Mouse (Mus musculus) lung, postnatal 0 days (tissue): ENCODE results near the gene Galr3. TPM values are rescaled to one million over a fixed set of nuclear protein-coding genes. Genes with fewer than 3 reads are reported as not detected.

Experiments used
- ATAC-seq: fragments of 200-750 bp; cut with Nextera tagmentation; 2 replicates; pipeline ENCODE4 v1.8.0; 2017; ENCODE audit warnings: moderate library complexity
- DNase-seq: peaks from one replicate; pipeline ENCODE4 v3.0.0-alpha.2; 2016; ENCODE audit warnings: low spot score
- H3K27ac ChIP-seq: fragments of 300-500 bp; sonication (generic); 2 replicates; pipeline ENCODE4 v1.5.1; 2014; ENCODE audit warnings: antibody characterized with exemption, mild to moderate bottlenecking, low read length, mixed read lengths
- H3K27me3 ChIP-seq: fragments of 300-500 bp; sonication (generic); replicated peaks from 2 replicates; pipeline ENCODE4 v1.6.1; 2014; ENCODE audit warnings: low read length, mixed read lengths; ENCODE audit not compliant: insufficient read depth
- H3K36me3 ChIP-seq: fragments of 300-500 bp; sonication (generic); 2 replicates; pipeline ENCODE4 v1.6.1; 2014; ENCODE audit warnings: low read length, mixed read lengths; ENCODE audit not compliant: insufficient read depth
- H3K4me1 ChIP-seq: fragments of 300-500 bp; sonication (generic); 2 replicates; pipeline ENCODE4 v1.6.1; 2014; ENCODE audit warnings: antibody characterized with exemption, low read depth, low read length, mixed read lengths; ENCODE audit not compliant: insufficient read depth
- H3K4me2 ChIP-seq: fragments of 300-500 bp; sonication (generic); replicated peaks from 2 replicates; pipeline ENCODE4 v1.6.1; 2014; ENCODE audit warnings: low read depth, mild to moderate bottlenecking, low read length, moderate library complexity, mixed read lengths
- H3K4me3 ChIP-seq: fragments of 300-500 bp; sonication (generic); 2 replicates; pipeline ENCODE4 v1.5.1; 2014; ENCODE audit warnings: low read depth, low read length
- H3K9ac ChIP-seq: fragments of 300-500 bp; sonication (generic); replicated peaks from 2 replicates; pipeline ENCODE4 v1.6.1; 2014; ENCODE audit warnings: low read depth, mild to moderate bottlenecking
- H3K9me3 ChIP-seq: fragments of 300-500 bp; sonication (generic); 2 replicates; pipeline ENCODE4 v1.6.1; 2016; ENCODE audit warnings: low read length, mixed read lengths
- CTCF ChIP-seq: IDR thresholded peaks from 2 replicates; pipeline ENCODE4 v1.5.1; 2016; ENCODE audit warnings: antibody characterized with exemption, mild to moderate bottlenecking
- EP300 ChIP-seq: IDR thresholded peaks from 2 replicates; pipeline ENCODE4 v1.6.1; 2016; ENCODE audit warnings: antibody characterized with exemption, mild to moderate bottlenecking, control low read depth
- WGBS: fragments of 180-500 bp; shearing (Covaris S2); extraction: QIAGEN DNeasy Blood & Tissue Kit; methylation state at CpG from one replicate; pipeline ENCODE4 v1.1.7; 2014; 5-methylcytosine and 5-hydroxymethylcytosine counted together
- polyA plus RNA-seq: library from polyadenylated mRNA; unstranded; fragments of >200 nt; fragmentation: Nextera tagmentation; extraction: Ambion mirVana; gene quantifications from 2 replicates; pipeline ENCODE4 v1.2.1, GENCODE M21; 2015

Galr3 gene
- polyA plus RNA-seq, 1 experiment from 2014 or later, result 0.14 TPM

- WGBS, result 11% methylated on average over 7 of the region's 7 CpGs
- TF ChIP-seq CTCF (peak; percentile 99), EP300 (no peak)
- H3K27me3 ChIP-seq, result peaks cover 29% of the 10 kb centered on the region
Measured at GRCm38 (mm10) chr15:79038853-79039252, 2.8 kb upstream of the Galr3 start.

GRCm38 (mm10) chr15:79040501-79041416 is 926 bp upstream of the Galr3 start:
- 20% methylated on average over 23 of the region's 24 CpGs for WGBS

More at GRCm38 (mm10) chr15:79038853-79039252, 2.8 kb upstream of the Galr3 start:
- DNase-seq (peak; percentile 95), ATAC-seq (peak; percentile 90)
- no peaks in the 10 kb centered on the region for H3K9me3 ChIP-seq
- no peak overlapping the region for H3K9ac ChIP-seq
- H3K36me3 ChIP-seq, result no peaks in the 10 kb centered on the region
- peaks cover 5% of the 10 kb centered on the region; the same call in 1 of the 2 replicates for H3K4me1 ChIP-seq
- no peak overlapping the region for H3K4me2 ChIP-seq
- H3K27ac ChIP-seq, result no peak overlapping the region
- no peak overlapping the region for H3K4me3 ChIP-seq

GRCm38 (mm10) chr15:79042721-79043491 is 1.2 kb downstream of the Galr3 start:
- peaks cover 29% of the 10 kb centered on the region for H3K27me3 ChIP-seq
- 1% methylated on average over 80 of the region's 105 CpGs for WGBS
- H3K27ac ChIP-seq, result no peak overlapping the region
- no peaks in the 10 kb centered on the region for H3K36me3 ChIP-seq
- peak; percentile 18 for ATAC-seq
- no peak overlapping the region for H3K9ac ChIP-seq
- TF ChIP-seq EP300 (no peak), CTCF (peak; percentile 31)
- H3K4me1 ChIP-seq, result peaks cover 5% of the 10 kb centered on the region; the same call in 1 of the 2 replicates
- H3K4me3 ChIP-seq, result peak overlapping the region; percentile 44
- DNase-seq, result peak; percentile 17
- H3K9me3 ChIP-seq, result no peaks in the 10 kb centered on the region
- H3K4me2 ChIP-seq, result peak overlapping the region; percentile 81

More at GRCm38 (mm10) chr15:79040501-79041416, 926 bp upstream of the Galr3 start:
- H3K27me3 ChIP-seq, result peaks cover 29% of the 10 kb centered on the region
- H3K4me2 ChIP-seq, result peak overlapping the region; percentile 43; the same call in 1 of the 2 replicates
- no peaks in the 10 kb centered on the region for H3K9me3 ChIP-seq
- peak overlapping the region; percentile 5; the same call in 1 of the 2 replicates for H3K4me3 ChIP-seq
- no peak overlapping the region for H3K27ac ChIP-seq
- H3K4me1 ChIP-seq, result peaks cover 5% of the 10 kb centered on the region; the same call in 1 of the 2 replicates
- no peak for ATAC-seq
- DNase-seq, result peak; percentile 41
- H3K36me3 ChIP-seq, result no peaks in the 10 kb centered on the region
- no peak for TF ChIP-seq CTCF
- no peak for TF ChIP-seq EP300
- H3K9ac ChIP-seq, result no peak overlapping the region

GRCm38 (mm10) chr15:79044837-79045236 is 3.2 kb downstream of the Galr3 start:
- H3K36me3 ChIP-seq, result no peaks in the 10 kb centered on the region
- no peak overlapping the region for H3K4me2 ChIP-seq
- H3K9ac ChIP-seq, result no peak overlapping the region
- peaks cover 29% of the 10 kb centered on the region for H3K27me3 ChIP-seq
- no peak overlapping the region for H3K27ac ChIP-seq
- H3K4me3 ChIP-seq, result no peak overlapping the region
- H3K4me1 ChIP-seq, result peaks cover 5% of the 10 kb centered on the region; the same call in 1 of the 2 replicates
- H3K9me3 ChIP-seq, result no peaks in the 10 kb centered on the region
- WGBS, result 16% methylated on average over 4 of the region's 4 CpGs
- ATAC-seq, result no peak
- no peak for DNase-seq
- TF ChIP-seq CTCF (no peak), EP300 (no peak)

- Histone ChIP-seq H3K27ac (no peak overlapping the region), H3K4me1 (no peaks in the 10 kb centered on the region; the same call in 1 of the 2 replicates), H3K9me3 (no peaks in the 10 kb centered on the region), H3K9ac (no peak overlapping the region), H3K27me3 (peaks cover 7% of the 10 kb centered on the region), H3K4me2 (no peak overlapping the region), H3K36me3 (0 out of 2 replicates have a peak, but pooled peaks cover 5% of the 10 kb centered on the region), H3K4me3 (no peak overlapping the region)
- 59% methylated on average over 4 of the region's 4 CpGs for WGBS
- TF ChIP-seq CTCF, result no peak
- no peak for TF ChIP-seq EP300
- DNase-seq (no peak), ATAC-seq (no peak)
Measured at GRCm38 (mm10) chr15:79048186-79048585, 6.5 kb downstream of the Galr3 start.
